Mouse (Mus musculus) gastrocnemius, adult 8-10 months (tissue): ENCODE measurements around the gene Tnk2. TPM values are rescaled to one million over a fixed set of nuclear protein-coding genes. Genes with fewer than 3 reads are reported as not detected.

Experiments
- DNase-seq, 2 experiments: peaks; one replicate each; pipeline ENCODE4 v3.0.0; 2022; ENCODE audit warnings: low spot score in 2 of 2
- total RNA-seq, 4 experiments: library from RNA; stranded (reverse); gene quantifications; 2 replicates each; pipeline ENCODE4 v1.2.4; 2022

Gene Tnk2
- total RNA-seq, 4 experiments from 2014 or later = 43.7 to 58.1 (median 46.2) TPM

DNA sequence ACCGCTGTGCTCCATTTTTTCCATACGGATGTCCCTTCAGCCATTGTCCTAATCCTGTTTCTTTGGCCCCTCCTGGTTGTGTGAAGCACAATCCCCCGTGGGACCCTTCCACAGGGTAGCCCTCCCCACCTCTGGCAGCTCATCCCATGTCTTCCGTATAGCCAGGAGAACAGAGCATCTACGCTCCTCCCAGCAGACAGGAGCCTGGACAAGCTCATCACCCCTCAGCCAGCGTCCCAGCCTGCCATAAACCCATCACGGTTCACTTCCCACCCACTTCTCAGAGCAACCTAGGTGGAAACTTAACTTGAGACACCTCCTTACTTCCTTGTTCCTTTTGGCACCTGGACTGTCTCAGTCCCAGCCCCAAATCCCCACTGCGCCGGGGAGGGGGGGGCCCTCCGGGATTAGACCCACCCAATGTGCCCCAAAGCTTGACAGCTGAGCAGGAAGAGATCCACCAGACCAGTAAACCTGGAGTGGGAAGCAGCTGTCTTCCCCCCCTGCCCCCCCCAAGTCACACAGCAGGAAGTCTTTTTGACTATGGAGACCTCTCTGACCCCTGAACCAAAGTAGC lies 64.9 kb downstream of the Tnk2 start:
- DNase-seq = no peak

DNA sequence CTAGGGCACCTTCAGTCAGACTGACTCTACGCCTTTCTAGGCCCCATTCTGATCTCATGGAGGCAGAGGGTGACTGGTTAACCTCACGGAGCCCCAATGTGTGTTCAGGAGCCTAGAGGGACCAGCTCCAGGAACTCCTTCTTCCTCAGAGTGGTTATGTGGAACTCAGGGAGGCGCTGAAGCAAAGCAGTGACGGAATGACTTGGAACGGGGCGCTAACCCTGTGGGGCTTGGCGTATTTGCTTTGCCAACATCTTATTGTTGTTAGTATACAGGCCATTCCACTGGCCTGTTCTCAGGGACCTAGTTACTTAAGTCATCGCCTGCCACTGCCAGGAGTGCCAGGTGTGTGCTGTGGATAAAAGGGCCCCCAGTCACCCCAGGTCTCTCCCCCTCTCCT lies 65.4 kb downstream of the Tnk2 start:
- DNase-seq = no peak

DNA sequence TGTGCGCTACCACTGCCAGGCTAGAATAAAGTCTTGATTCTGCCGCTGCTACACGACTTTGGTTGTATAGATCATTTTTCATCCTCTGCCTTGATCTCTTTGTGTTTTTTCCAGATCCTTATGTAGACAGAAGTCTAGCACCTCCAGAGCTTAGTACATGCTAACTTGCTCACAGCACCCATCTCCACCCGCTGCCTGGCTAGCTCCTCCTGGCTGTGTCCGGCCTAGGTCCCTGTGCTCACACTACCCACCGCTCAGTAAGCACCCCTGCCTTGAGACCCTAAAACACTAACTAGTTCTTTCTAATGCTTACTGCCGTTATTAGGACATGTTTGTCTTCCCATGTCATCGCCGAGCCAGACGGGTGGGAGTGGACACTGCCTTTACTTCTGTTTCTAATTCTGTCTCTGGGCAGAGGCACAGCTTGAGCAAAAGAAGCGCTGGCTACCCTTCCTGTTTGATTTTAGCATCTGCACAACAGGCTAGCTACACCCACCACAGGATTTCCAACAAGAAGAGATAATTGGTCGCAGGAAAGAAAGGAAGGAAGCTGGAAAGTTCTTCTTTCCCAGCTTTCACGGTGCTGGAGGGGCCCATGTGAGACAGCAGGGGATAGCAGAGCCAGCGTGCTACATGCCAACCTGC lies 66.9 kb downstream of the Tnk2 start:
- no peak for DNase-seq

DNA sequence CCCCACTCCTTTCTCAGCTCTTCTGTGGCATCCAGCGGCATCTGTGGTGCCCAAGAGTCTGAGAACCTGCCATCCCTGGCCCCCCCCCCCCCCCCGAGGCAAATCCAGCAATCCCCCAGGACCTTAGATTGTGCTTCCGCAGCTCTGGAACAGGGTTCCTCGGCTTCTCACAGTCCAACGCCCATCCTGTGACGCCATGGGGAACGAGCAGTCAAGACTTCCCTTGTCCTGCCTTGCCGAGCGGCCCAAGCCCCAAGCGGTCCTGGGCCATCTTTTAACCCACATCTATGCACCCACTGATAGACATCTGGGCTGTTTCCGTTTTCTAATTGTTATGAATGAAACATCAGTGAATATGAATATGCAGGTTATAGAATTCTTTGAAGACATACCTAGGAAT lies 68.5 kb downstream of the Tnk2 start:
- DNase-seq = no peak

DNA sequence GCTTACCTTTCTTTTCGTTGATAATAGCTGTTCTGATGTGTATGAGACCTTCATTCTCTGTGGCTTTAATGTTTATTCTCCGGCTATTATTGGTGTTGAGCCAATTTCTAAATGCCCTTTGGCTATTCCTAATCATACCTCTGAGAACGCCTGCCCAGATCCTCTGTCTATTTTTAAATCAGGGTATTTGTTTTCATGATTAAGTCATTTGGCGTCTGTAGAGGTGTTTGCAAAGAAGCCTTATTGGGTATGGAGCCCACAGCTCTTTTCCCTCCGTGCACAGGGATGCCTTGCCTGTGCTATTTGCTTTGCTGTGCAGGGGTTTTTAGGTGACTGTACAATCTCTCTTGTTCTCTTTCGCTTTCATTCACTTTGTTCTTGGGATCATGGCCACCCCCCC lies 69.9 kb downstream of the Tnk2 start:
- DNase-seq = no peak

DNA sequence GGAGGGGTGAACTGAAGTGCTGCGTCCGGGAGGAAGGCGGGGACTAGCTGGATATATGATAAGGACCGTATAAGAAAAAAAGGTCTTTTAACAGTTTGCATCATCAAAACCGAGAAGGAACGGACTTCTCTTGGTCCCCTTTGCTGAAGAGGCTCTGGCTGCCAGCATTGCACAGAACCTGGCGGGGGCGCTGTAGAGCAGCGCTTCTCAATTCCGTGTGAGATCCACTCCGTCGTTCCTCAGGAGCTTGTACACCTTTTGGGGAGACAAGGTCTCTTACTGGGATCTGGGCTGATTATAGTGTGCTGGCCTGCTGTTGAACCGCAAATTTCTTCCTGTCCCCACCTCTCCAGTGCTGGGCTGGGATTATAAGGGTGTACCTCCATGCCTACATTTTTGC lies 71.7 kb downstream of the Tnk2 start:
- DNase-seq = no peak

DNA sequence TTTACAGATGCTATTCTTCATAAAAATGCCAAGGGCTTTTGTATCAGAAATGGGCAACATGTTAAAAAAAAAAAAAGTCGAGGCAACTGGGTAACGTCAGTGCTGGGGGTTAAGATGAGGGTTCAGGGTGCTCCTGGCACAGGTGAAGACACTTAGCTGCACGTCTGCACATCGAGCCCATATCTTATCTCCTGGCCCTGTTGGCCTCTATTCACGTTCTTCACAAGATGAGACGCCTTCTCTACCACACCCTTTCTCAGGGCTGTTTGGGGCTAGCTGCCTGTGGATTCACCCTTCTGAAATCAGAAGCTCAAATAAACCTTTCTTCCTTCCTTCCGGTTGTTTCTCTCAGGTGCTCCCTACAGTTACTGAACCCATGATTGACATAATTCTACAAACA lies 79.5 kb downstream of the Tnk2 start:
- DNase-seq = no peak

DNA sequence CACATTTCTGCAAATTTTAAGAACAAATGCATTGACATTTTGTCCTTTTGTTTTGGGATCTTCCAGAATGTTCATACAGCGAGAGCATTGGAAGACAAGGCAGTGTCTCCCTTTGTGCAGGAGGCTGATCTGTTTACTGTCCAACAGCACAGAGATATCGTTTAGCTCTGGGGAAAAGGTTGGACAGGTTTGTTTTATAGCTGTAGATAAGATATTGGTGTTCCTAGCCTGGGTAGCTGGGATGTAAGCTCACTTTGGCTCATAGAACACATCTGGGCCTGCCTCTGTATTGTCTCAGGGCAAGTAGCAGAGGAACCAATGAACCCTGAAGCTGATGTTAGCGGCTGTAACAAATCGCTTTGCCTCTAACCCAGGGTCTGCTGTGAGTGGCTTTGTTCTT lies 80.1 kb downstream of the Tnk2 start:
- no peak for DNase-seq

DNA sequence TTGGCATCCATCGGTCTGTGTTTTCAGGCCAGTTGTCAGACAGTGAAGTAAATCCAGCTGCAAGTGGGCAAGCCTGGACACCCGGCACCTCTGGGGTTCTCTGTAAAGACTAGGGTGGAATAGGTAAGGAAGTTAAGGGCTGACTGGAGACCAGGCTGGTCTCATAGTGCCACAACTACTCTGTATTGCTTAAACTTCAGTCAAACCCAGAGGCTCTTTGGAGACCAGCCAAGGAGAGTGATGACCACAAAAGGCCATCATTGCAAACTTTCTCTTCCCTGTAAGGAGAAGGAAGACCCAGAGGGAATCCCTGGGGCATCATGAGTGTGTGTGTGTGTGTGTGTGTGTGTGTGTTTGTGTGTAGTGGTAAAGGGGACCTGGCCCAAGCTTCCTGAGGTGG lies 80.6 kb downstream of the Tnk2 start:
- no peak for DNase-seq

DNA sequence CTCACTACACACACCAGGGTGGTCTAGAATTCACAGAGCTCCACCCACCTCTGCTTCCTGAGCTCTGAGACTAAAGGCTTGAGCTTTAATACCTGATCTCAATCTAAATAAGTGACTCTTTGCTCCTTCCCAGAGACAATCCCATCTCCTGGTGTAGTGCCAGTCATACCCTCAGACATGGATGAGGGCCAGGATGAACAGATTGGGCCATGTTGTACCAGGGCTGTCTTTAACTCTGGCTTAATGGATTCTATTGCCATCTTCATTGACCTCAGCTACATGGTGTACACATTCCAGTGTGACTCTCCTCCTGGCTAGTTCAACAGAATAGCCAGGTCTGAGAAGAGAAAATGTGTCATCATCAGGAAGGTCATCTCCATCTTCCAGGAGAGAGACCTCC lies 82.8 kb downstream of the Tnk2 start:
- no peak for DNase-seq

DNA sequence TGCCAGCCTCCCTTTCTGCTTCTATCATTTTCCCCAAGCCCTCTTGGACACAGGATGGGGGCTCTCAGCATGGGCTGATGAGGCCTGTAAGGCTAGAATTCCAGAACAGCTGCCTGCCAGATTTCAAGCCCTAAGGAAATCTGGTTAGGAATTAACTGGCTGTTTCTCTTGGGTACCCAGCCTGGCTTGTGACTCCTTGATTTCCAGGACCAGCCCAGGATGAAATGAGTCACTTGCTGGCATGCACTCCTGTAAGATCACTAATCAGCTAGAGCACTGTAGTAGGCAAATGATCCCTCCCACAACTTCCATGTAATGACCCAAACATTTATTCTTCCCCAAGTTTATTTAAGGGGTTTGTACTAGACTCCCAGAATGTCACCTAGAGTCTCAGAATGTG lies 84.6 kb downstream of the Tnk2 start:
- DNase-seq = no peak

DNA sequence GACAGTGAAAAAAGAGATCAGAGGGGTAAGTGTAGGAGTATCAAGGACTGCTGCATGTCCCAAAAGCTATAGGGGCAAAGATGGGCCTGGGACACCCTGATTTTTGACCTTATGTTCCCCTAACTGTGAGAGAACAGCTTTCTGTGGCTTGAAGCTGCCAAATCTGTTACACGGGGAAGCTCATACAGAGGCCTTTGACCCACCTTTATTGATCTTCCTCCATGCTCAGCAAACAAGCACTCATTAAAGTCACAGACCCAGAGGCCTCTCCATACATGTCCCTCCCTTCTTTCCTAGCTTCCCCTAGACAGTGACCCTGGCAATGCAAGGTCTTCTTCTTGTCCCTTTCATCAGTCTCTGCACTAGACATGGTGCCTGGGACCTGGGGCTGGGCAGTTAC lies 85.1 kb downstream of the Tnk2 start:
- no peak for DNase-seq

Other genes with a start within 250 kb of the Tnk2 start
- gene Tm4sf19, start 243.4 kb upstream of the Tnk2 start, total RNA-seq = not detected
- 1 to 10 TPM; 4.9 to 7.8 (median 6.4) TPM for gene Tctex1d2, start 224.2 kb upstream of the Tnk2 start, total RNA-seq
- gene Pcyt1a, start 213.0 kb upstream of the Tnk2 start, total RNA-seq = 100 to 1,000 TPM; 124 to 143 (median 130) TPM
- not detected for gene Slc51a, start 156.0 kb upstream of the Tnk2 start, total RNA-seq
- not detected for gene Zdhhc19, start 147.6 kb upstream of the Tnk2 start, total RNA-seq
- 10 to 100 TPM; 46.2 to 82.1 (median 70.2) TPM for gene Tfrc, start 35.0 kb upstream of the Tnk2 start, total RNA-seq
- gene Muc4, start 92.0 kb downstream of the Tnk2 start, total RNA-seq = under 1 TPM in 2 of 4 experiments, not detected in 2; 0.05 to 0.38 TPM
- gene Muc20, start 153.6 kb downstream of the Tnk2 start, total RNA-seq = under 1 TPM; 0.34 to 0.70 (median 0.42) TPM
- not detected for gene Smbd1, start 166.6 kb downstream of the Tnk2 start, total RNA-seq
- 100 to 1,000 TPM; 107 to 123 (median 116) TPM for gene Fyttd1, start 233.6 kb downstream of the Tnk2 start, total RNA-seq
- gene Rubcn, start 233.9 kb downstream of the Tnk2 start, total RNA-seq = 10 to 100 TPM; 22.4 to 29.0 (median 25.9) TPM